Mouse (Mus musculus): ENCODE data around the gene Arfgap2.

GRCm38 (mm10) chr2:91258830-91259229, 5.9 kb upstream of the Arfgap2 start:
- no peak for TF ChIP-seq CTCF (IDR thresholded peaks at IDR 0.05; ENCODE audit: low read depth)
- TF ChIP-seq EP300 (IDR thresholded peaks at IDR 0.05; ENCODE audit: low read depth) = no peak
